Mouse (Mus musculus): ENCODE measurements around the gene Golph3l.

GRCm38 (mm10) chr3:95587754-95588603 is 755 bp upstream of the Golph3l start:
- TF ChIP-seq CTCF (IDR thresholded peaks at IDR 0.05; ENCODE audit: control insufficient read depth, insufficient read depth, insufficient read length) (no peak), MYOD1 (IDR thresholded peaks at IDR 0.05; ENCODE audit: control insufficient read depth, insufficient read length, low read depth) (no peak), MAX (IDR thresholded peaks at IDR 0.05) (no peak), USF1 (IDR thresholded peaks at IDR 0.05; ENCODE audit: low read depth) (no peak)

Data from C2C12 (cell line).